Mouse (Mus musculus) yolk sac, embryonic 10.5 days (tissue): ENCODE results near the gene Pde4dip.

Source experiments
- DNase-seq: peaks from one replicate; pipeline ENCODE4 v3.0.0-alpha.2; 2017; ENCODE audit warnings: low spot score

Pde4dip gene

DNA sequence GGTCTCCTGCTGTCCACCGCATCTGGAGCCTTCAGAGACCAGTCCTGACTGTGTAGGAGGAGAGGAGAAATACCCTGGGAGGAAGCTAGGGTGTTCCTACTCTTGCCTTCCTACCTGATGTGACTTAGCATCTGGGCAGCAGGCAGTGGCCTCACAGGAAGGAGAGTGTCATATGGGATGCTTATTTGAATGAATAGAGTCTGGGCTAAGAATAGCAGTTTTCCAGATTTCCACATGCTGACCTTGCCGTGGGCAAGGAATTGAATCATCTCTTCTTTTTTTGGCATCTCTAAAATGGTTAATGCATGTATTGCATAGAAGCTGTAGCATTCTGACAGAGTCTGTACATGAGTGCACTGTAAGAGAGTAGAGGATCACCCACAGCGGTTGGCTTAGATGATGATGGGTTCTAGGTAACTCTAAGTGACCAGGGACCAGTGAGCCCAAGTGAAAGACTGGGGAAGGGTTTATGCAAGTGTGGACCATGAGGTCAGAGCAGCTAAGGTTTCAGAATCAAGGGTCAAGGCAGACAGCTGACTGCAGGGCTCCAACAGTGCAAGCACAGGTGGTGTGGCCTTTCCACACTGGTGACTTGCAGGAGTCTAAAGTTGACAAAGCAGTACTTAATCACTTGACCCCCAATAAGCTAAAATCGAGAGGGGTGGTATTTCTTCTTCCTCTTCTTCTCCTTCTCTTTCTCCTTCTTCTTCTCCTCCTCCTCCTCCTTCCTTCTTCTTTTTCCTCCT, 202.0 kb downstream of the Pde4dip start:
- DNase-seq: no peak

DNA sequence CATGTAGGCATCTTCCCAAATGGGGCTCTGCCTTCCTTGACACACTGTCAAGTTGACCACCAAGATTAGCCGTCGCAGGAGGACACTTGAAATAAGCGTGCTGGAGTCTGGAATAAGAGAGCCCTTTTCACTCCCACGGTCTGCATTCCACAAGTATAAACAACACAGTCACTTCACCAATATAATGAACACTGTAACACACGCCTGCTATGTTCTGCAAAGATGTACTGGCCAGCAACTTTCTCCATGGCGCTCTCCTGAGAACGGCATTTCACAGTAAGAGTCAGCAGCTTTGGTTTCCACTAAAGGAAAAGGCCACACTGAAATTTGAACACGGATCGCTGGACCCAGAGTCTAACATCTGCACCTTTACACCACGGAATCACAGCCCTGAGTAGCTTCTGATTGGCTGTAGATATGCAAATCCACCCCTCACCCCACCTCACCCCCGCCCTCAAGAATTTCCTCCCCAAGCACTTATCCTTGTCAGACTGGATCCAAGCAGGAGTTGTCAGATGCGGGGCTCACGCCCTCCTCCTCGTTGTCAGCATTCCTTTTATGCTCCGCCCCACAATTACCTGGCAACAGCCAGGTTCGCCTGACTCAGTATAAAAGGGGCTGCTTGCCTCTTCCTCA, 204.8 kb downstream of the Pde4dip start:
- DNase-seq: peak; percentile 91

GRCm38 (mm10) chr3:97682576-97682975, 205.9 kb downstream of the Pde4dip start:
- DNase-seq: no peak

GRCm38 (mm10) chr3:97682159-97682502, 206.4 kb downstream of the Pde4dip start:
- DNase-seq: no peak

DNA sequence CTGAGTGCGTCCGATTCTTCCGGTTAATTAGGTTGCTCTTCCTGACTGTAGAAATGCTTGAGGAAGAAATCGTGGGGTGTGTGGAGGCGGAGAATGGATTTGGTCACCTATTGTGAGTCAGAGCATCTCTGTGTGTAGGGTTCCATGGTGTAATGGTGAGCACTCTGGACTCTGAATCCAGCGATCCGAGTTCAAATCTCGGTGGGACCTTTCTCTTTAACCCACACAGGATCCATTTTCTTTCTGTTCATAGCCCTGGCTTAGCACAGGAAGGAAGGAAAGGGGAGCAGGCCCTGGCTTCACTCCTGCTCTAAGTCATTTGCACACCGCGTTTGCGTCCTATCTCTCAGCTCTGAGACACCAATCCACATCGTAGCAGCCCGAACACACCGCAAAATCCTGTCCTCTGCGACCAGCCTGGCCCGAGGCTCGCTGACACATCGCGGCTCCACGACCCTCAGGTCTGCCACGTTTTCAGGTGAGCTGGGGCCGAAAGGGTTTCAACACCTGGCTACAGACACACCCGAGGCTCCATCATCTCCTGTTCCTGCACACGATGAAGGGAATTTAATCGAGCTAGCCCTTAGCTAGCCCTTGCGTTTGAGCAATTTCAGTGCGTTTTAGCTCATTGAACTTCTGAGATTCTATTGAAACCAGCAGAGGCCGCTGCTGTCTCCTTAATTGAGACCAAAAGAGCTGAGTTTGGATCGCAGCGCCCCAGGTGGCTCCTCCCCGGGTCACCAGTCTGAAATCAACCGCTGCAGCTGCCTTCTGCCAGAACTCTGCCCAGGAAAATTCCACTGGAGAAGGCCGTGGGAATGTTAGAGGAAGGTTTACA, 207.0 kb downstream of the Pde4dip start:
- peak; percentile 86 for DNase-seq

GRCm38 (mm10) chr3:97680631-97681320, 207.7 kb downstream of the Pde4dip start:
- DNase-seq: peak; percentile 64

- no peak for DNase-seq
Measured at GRCm38 (mm10) chr3:97678416-97678815, 210.1 kb downstream of the Pde4dip start.

DNA sequence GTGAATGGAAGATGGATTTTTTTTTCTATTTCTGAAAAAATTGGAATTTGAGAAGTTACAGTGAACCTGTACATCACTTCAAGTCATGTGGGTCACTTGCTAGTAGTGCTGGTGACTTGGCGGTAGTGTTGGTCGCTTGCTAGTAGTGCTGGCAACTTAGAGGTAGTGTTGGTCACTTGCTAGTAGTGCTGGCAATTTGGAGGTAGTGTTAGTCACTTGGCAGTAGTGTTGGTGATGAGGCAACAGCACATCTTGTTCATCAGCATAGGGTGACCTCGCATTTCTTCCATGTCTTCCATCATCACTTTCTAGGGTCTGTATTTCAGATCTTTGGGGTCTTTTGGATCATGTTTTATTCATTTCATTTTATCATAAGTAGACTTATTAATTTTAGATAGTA, 212.4 kb downstream of the Pde4dip start:
- no peak for DNase-seq

GRCm38 (mm10) chr3:97674644-97675110, 213.8 kb downstream of the Pde4dip start, which contains the start of gene Gm17651:
Gene Gm17651 (minus strand): TSS chr3:97674694.
- DNase-seq: no peak

- DNase-seq: no peak
Measured at GRCm38 (mm10) chr3:97667093-97667675, 221.3 kb downstream of the Pde4dip start.

DNA sequence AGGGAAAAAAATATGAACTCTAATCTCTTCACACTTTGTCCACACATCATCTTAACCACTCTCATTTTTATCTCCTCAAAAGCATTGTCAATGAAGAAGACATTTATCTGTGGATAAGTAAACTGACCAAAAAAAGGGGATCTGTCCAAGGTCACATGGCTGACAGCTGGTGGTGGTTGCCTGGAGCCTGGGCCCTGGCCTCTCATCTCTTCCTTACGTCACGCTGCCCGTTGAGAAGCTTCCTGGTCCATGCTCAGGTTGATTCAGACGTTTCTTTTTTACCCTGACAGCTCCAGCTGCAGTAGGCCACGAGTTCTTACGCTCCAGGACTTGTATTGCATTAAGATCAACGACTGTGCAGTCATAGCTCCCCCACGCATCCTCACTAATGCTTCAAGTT, 222.4 kb downstream of the Pde4dip start:
- DNase-seq: no peak

- no peak for DNase-seq
Measured at GRCm38 (mm10) chr3:97665525-97665924, 223.0 kb downstream of the Pde4dip start.

DNA sequence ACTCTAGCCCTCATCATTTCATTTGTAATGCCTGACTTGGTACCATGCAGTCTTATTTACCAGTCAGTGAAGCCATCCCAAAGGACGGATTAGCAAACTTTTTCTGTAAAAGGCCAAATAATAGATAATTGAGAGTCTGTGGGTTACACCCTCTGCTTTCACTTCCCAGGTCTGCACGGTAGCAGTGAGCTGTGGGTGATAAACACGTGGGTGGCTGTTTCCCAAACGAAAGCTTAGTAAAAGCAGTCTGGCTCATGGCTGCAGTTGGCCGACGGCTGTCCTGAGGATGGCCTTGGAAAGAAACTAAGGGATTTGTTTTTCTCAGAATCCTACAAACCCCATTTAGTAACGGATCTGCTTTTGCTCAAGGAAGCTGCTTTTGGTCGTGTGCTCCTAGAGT, 227.3 kb downstream of the Pde4dip start:
- DNase-seq: no peak

GRCm38 (mm10) chr3:97659746-97660145, 228.8 kb downstream of the Pde4dip start:
- no peak for DNase-seq

DNA sequence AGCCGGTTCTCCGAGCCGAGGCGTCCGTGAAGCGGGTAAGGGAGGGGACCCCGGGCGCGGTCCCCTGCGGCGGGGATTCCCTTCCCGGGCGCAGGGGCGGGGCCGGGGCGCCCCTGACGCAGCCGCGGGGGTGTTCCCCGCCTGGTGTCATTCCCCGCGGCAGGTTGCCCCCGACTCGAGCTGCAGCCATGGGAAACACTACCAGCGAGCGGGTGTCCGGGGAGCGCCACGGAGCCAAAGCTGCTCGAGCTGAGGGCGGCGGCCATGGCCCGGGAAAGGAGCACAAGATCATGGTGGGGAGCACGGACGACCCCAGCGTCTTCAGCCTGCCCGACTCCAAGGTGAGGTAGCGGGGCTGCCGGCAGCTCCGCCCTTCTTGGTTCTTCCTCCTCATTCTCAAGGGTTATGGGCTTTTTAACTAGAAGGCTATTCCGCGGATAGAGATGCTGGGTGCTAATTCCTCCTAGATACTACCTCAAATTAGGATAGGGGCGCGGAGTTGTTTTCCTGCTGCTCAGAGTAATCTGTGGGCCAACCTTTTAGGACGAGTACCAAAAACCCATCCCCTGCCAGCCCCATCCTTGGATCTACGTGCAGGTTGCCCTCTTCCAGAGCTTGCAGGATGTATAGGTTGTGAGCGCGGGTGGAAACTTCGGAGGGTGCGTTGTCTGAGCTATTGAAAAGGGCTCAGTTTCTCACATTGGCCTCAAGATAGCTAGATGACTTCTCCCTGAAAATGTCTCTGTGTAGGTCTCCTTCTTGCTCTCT, 229.9 kb downstream of the Pde4dip start:
- DNase-seq: no peak

- peak; percentile 100 for DNase-seq
Measured at GRCm38 (mm10) chr3:97657655-97658411, 230.7 kb downstream of the Pde4dip start, which contains the start of gene Prkab2. Gene Prkab2 (plus strand): TSS chr3:97658193.

GRCm38 (mm10) chr3:97654901-97655300, 233.6 kb downstream of the Pde4dip start:
- no peak for DNase-seq

DNA sequence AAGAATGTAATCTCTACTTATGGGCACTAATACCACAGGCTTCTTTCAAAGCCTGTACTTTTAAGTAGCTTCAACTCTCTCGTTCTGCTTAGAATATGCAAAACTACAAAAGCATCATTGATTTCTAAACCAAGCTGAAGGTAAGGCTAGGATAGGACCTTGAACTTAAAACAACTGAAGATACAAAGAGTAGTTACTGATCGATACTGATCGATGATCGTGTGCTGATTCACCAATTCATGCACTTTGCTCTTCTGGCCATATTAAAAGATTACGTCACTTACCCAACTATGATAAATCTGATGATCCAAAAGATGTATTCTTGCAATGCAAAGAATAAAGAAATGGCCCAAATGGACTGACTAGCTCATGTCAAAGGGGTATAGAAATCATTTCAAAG, 234.7 kb downstream of the Pde4dip start:
- no peak for DNase-seq

- no peak for DNase-seq
Measured at GRCm38 (mm10) chr3:97651604-97652003, 236.9 kb downstream of the Pde4dip start.

- DNase-seq: no peak
Measured at GRCm38 (mm10) chr3:97649469-97649868, 239.0 kb downstream of the Pde4dip start.
